Mouse (Mus musculus): ENCODE data around the gene Gtf2i. TPM values are rescaled to one million over a fixed set of nuclear protein-coding genes. Genes with fewer than 3 reads are reported as not detected.

Gene Gtf2i
- total RNA-seq, 1 experiment, result 64.3 TPM

DNA sequence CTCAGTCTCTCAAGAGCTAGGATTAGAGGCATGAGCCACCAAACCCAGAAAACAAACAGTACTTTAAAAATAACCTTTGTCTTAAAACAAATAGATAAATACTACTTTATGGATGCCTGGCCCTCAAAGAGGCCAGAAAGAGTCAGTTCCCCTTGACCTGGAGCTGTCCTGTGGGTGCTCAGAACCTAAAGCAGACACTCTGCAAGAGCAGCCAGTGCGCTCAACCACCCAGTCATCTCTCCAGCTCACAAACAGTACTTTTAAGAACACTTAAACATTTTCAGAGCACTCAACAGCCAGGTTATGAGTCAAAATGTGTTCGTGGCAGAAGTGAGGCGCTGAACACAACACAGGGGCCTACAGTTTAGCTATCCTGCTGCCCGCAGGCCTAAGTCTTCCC lies 63.5 kb downstream of the Gtf2i start:
- in situ Hi-C loops (cut with MboI; ENCODE audit: low sequenced_read_pairs in 2 of 2, unreplicated experiment in 2 of 2), result no loop called here
- no peak for DNase-seq (ENCODE audit: low read depth, low spot score)
- TF ChIP-seq MAFK (IDR thresholded peaks at IDR 0.05; ENCODE audit: insufficient read depth, low read depth, low read length), result no peak
- TF ChIP-seq ZC3H11A (IDR thresholded peaks at IDR 0.05; ENCODE audit: borderline replicate concordance, low read depth, low read length), result no peak
- no peak for TF ChIP-seq ZNF384 (IDR thresholded peaks at IDR 0.05; ENCODE audit: low read depth, low read length)
- TF ChIP-seq CHD2 (IDR thresholded peaks at IDR 0.05; ENCODE audit: low read depth, low read length), result no peak
- no peak for TF ChIP-seq HCFC1 (IDR thresholded peaks at IDR 0.05; ENCODE audit: borderline replicate concordance, insufficient read depth, low read length)

DNA sequence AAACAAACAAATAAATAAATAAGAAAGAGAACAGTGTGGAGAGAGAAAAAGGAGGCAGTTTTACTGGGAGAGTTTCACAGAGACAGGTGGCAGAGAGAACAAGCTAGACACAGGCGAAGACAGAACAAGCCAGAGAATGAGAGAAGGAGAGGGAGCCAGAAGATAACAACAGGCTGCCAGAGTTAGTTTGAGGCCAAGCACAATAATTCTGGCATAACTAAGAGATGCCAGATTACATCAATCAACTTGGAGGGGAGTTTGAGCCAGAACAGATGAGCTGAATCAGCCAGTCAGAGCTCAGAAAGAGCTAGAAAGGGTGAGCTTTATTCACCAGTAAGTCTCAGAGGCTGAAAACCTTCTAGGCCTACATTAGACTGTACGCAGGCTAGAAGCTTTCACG lies 64.0 kb downstream of the Gtf2i start:
- in situ Hi-C loops (cut with MboI; ENCODE audit: low sequenced_read_pairs in 2 of 2, unreplicated experiment in 2 of 2), result no loop called here
- no peak for TF ChIP-seq ZC3H11A (IDR thresholded peaks at IDR 0.05; ENCODE audit: borderline replicate concordance, low read depth, low read length)
- Histone ChIP-seq H3K4me1 (ENCODE audit: control insufficient read depth in 2 of 2, insufficient read depth in 2 of 2, low read length in 2 of 2, poor library complexity in 1 of 2) (no peaks in the 10 kb centered on the region; a peak in 1 of 4 replicates), H3K9me3 (ENCODE audit: control insufficient read depth, insufficient read depth, low read depth, low read length) (no peaks in the 10 kb centered on the region), H3K9ac (ENCODE audit: insufficient read depth, low read depth, low read length, poor library complexity, severe bottlenecking) (no peak overlapping the region), H3K27ac (ENCODE audit: insufficient read depth, low read depth, low read length, poor library complexity, severe bottlenecking) (no peak overlapping the region), H3K36me3 (ENCODE audit: control insufficient read depth, insufficient read depth, low read length, poor library complexity, severe bottlenecking) (peaks cover 68% of the 10 kb centered on the region), H3K4me3 (ENCODE audit: insufficient read depth in 1 of 2, low read depth in 1 of 2, low read length in 2 of 2, poor library complexity in 1 of 2, severe bottlenecking in 1 of 2) (no peak overlapping the region)
- no peak for DNase-seq (ENCODE audit: low read depth, low spot score)

More for the DNA sequence above, 63.5 kb downstream of the Gtf2i start:
- H3K9ac ChIP-seq (ENCODE audit: insufficient read depth, low read depth, low read length, poor library complexity, severe bottlenecking), result no peak overlapping the region
- H3K27ac ChIP-seq (ENCODE audit: insufficient read depth, low read depth, low read length, poor library complexity, severe bottlenecking), result no peak overlapping the region
- no peaks in the 10 kb centered on the region for H3K9me3 ChIP-seq (ENCODE audit: control insufficient read depth, insufficient read depth, low read depth, low read length)
- H3K4me1 ChIP-seq (ENCODE audit: control insufficient read depth in 2 of 2, insufficient read depth in 2 of 2, low read length in 2 of 2, poor library complexity in 1 of 2), result no peaks in the 10 kb centered on the region; a peak in 1 of 4 replicates
- peaks cover 69% of the 10 kb centered on the region for H3K36me3 ChIP-seq (ENCODE audit: control insufficient read depth, insufficient read depth, low read length, poor library complexity, severe bottlenecking)
- H3K4me3 ChIP-seq (ENCODE audit: insufficient read depth in 1 of 2, low read depth in 1 of 2, low read length in 2 of 2, poor library complexity in 1 of 2, severe bottlenecking in 1 of 2), result no peak overlapping the region

DNA sequence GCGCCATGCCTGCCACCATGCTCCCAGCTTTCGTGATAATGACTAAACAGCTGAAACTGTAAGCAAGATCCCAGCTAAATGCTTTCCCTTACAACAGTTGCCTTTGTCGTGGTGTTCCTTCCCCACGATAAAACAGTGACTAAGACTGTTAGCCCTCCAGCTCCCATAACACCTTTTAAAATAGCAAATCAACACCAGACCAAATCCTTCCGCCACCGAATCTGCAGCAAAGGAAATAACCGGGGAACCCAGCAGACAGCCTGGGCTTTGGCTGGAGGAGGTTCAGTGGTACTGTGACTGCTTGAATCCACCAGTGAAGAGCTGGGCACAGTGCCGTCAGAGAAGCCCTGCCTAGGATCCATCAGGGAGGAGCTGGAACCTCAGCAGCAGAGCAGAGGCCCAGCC lies 65.3 kb downstream of the Gtf2i start:
- Histone ChIP-seq H3K4me1 (ENCODE audit: control insufficient read depth in 2 of 2, insufficient read depth in 2 of 2, low read length in 2 of 2, poor library complexity in 1 of 2) (no peaks in the 10 kb centered on the region), H3K9ac (ENCODE audit: insufficient read depth, low read depth, low read length, poor library complexity, severe bottlenecking) (no peak overlapping the region), H3K9me3 (ENCODE audit: control insufficient read depth, insufficient read depth, low read depth, low read length) (no peaks in the 10 kb centered on the region), H3K4me3 (ENCODE audit: insufficient read depth in 1 of 2, low read depth in 1 of 2, low read length in 2 of 2, poor library complexity in 1 of 2, severe bottlenecking in 1 of 2) (no peak overlapping the region), H3K27ac (ENCODE audit: insufficient read depth, low read depth, low read length, poor library complexity, severe bottlenecking) (no peak overlapping the region), H3K36me3 (ENCODE audit: control insufficient read depth, insufficient read depth, low read length, poor library complexity, severe bottlenecking) (peaks cover 66% of the 10 kb centered on the region)
- no peak for DNase-seq (ENCODE audit: low read depth, low spot score)
- in situ Hi-C loops (cut with MboI; ENCODE audit: low sequenced_read_pairs in 2 of 2, unreplicated experiment in 2 of 2), result no loop called here
- TF ChIP-seq ZNF384 (IDR thresholded peaks at IDR 0.05; ENCODE audit: low read depth, low read length) (no peak), HCFC1 (IDR thresholded peaks at IDR 0.05; ENCODE audit: borderline replicate concordance, insufficient read depth, low read length) (no peak), ZC3H11A (IDR thresholded peaks at IDR 0.05; ENCODE audit: borderline replicate concordance, low read depth, low read length) (no peak), CHD2 (IDR thresholded peaks at IDR 0.05; ENCODE audit: low read depth, low read length) (no peak), MAFK (IDR thresholded peaks at IDR 0.05; ENCODE audit: insufficient read depth, low read depth, low read length) (no peak)

DNA sequence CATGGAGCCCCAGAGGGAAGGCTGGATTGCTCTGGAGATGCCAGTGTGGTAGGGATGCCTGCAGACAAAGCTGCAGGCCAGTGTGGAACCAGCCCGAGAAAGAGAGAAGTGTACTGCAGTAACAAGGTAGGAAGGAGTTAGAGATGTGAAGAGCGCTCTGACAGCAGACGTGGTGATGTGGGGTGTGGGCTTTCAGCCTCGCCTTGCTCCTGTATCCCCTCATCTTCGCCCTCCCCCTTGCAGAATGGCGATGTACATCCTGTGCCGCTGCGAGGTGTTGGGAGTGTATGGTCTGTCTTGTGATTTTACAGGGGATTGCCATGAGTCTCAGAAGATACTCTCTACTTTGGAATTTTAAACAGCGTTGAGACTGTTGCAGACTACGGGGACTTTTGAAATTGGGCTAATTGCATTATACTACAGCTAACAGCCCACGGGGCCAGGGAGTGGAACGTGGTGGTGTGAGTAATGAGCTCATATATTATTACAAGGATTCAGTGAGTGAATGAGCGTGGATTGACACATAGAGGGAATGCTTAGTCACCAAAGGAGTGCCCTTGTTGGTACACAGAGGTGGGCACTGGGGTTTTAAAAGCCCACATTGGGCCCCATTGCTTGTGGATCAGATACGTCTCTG lies 65.8 kb downstream of the Gtf2i start:
- Histone ChIP-seq H3K27ac (ENCODE audit: insufficient read depth, low read depth, low read length, poor library complexity, severe bottlenecking) (no peak overlapping the region), H3K9ac (ENCODE audit: insufficient read depth, low read depth, low read length, poor library complexity, severe bottlenecking) (no peak overlapping the region), H3K4me1 (ENCODE audit: control insufficient read depth in 2 of 2, insufficient read depth in 2 of 2, low read length in 2 of 2, poor library complexity in 1 of 2) (peaks cover 0 to 2% of the 10 kb centered on the region in 2 experiments; a peak in 1 of 4 replicates), H3K4me3 (ENCODE audit: insufficient read depth in 1 of 2, low read depth in 1 of 2, low read length in 2 of 2, poor library complexity in 1 of 2, severe bottlenecking in 1 of 2) (no peak overlapping the region), H3K36me3 (ENCODE audit: control insufficient read depth, insufficient read depth, low read length, poor library complexity, severe bottlenecking) (peaks cover 71% of the 10 kb centered on the region), H3K9me3 (ENCODE audit: control insufficient read depth, insufficient read depth, low read depth, low read length) (no peaks in the 10 kb centered on the region)
- in situ Hi-C loops (cut with MboI; ENCODE audit: low sequenced_read_pairs in 2 of 2, unreplicated experiment in 2 of 2), result no loop called here
- no peak for DNase-seq (ENCODE audit: low read depth, low spot score)
- TF ChIP-seq HCFC1 (IDR thresholded peaks at IDR 0.05; ENCODE audit: borderline replicate concordance, insufficient read depth, low read length) (no peak), MAFK (IDR thresholded peaks at IDR 0.05; ENCODE audit: insufficient read depth, low read depth, low read length) (no peak), CHD2 (IDR thresholded peaks at IDR 0.05; ENCODE audit: low read depth, low read length) (no peak), ZNF384 (IDR thresholded peaks at IDR 0.05; ENCODE audit: low read depth, low read length) (no peak)

DNA sequence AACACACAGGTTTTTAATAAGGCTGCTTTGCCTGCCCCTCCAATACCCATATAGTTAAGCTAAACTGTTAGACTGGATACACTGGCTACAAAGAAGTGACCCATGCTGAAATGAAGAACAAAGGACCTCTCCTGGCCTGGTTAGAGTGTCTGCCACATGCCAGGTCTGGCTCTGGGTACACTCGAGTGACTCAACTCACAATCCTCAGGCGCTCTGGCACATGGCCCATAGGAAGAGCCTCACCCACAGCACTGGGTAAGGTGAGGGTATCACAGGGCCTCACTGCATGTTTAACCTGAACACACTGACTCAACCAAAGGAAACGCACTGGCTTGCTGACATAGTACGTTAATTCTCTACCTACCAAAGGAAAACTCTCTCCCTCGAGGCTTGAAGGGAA lies 68.4 kb downstream of the Gtf2i start:
- TF ChIP-seq HCFC1 (IDR thresholded peaks at IDR 0.05; ENCODE audit: borderline replicate concordance, insufficient read depth, low read length) (no peak), ZC3H11A (IDR thresholded peaks at IDR 0.05; ENCODE audit: borderline replicate concordance, low read depth, low read length) (no peak), CHD2 (IDR thresholded peaks at IDR 0.05; ENCODE audit: low read depth, low read length) (no peak), MAFK (IDR thresholded peaks at IDR 0.05; ENCODE audit: insufficient read depth, low read depth, low read length) (no peak), ZNF384 (IDR thresholded peaks at IDR 0.05; ENCODE audit: low read depth, low read length) (no peak)
- H3K9ac ChIP-seq (ENCODE audit: insufficient read depth, low read depth, low read length, poor library complexity, severe bottlenecking), result no peak overlapping the region
- no peak for DNase-seq (ENCODE audit: low read depth, low spot score)
- H3K36me3 ChIP-seq (ENCODE audit: control insufficient read depth, insufficient read depth, low read length, poor library complexity, severe bottlenecking), result peaks cover 76% of the 10 kb centered on the region
- H3K9me3 ChIP-seq (ENCODE audit: control insufficient read depth, insufficient read depth, low read depth, low read length), result no peaks in the 10 kb centered on the region
- H3K4me1 ChIP-seq (ENCODE audit: control insufficient read depth in 2 of 2, insufficient read depth in 2 of 2, low read length in 2 of 2, poor library complexity in 1 of 2), result peaks cover 0 to 2% of the 10 kb centered on the region in 2 experiments; a peak in 1 of 4 replicates
- no peak overlapping the region for H3K27ac ChIP-seq (ENCODE audit: insufficient read depth, low read depth, low read length, poor library complexity, severe bottlenecking)
- in situ Hi-C loops (cut with MboI; ENCODE audit: low sequenced_read_pairs in 2 of 2, unreplicated experiment in 2 of 2), result no loop called here
- no peak overlapping the region for H3K4me3 ChIP-seq (ENCODE audit: insufficient read depth in 1 of 2, low read depth in 1 of 2, low read length in 2 of 2, poor library complexity in 1 of 2, severe bottlenecking in 1 of 2)

All from ES-E14 (cell line).